Mouse (Mus musculus) liver, embryonic 14.5 days (tissue): Measurements from ENCODE around the gene Setd7. TPM values are rescaled to one million over a fixed set of nuclear protein-coding genes. Genes with fewer than 3 reads are reported as not detected.

Source experiments
- ATAC-seq: fragments of 200-750 bp; cut with Nextera tagmentation; 2 replicates; pipeline ENCODE4 v1.8.0; 2017; ENCODE audit warnings: moderate number of reproducible peaks, mild to moderate bottlenecking, moderate library complexity; ENCODE audit not compliant: insufficient read depth
- DNase-seq, 3 experiments: peaks; one replicate each; pipeline ENCODE4 v3.0.0-alpha.2; 2012 to 2013; ENCODE audit warnings: low read depth in 3 of 3, low spot score in 3 of 3
- H3K27ac ChIP-seq: fragments of 300-500 bp; sonication (generic); 2 replicates; pipeline ENCODE4 v1.5.1; 2014; ENCODE audit warnings: moderate library complexity, mild to moderate bottlenecking, control low read depth, inconsistent platforms
- H3K27me3 ChIP-seq: fragments of 300-500 bp; sonication (generic); 2 replicates; pipeline ENCODE4 v1.6.1; 2014; ENCODE audit warnings: mild to moderate bottlenecking, low read length, moderate library complexity; ENCODE audit not compliant: control insufficient read depth, insufficient read depth
- H3K36me3 ChIP-seq: fragments of 300-500 bp; sonication (generic); replicated peaks from 2 replicates; pipeline ENCODE4 v1.6.1; 2014; ENCODE audit warnings: low read depth; ENCODE audit not compliant: control insufficient read depth, insufficient read depth
- H3K4me1 ChIP-seq, 2 experiments: fragments of 200-500 bp in 1 of 2; fragments of 300-500 bp in 1 of 2; sonication (generic) in 1 of 2; replicated peaks; 2 replicates each; pipeline ENCODE4 v1.6.1; 2012 to 2014; ENCODE audit warnings: antibody characterized with exemption in 1 of 2, inconsistent platforms in 1 of 2, low read length in 1 of 2; ENCODE audit not compliant: control insufficient read depth in 2 of 2, insufficient read depth in 2 of 2
- H3K4me2 ChIP-seq: fragments of 300-500 bp; sonication (generic); 2 replicates; pipeline ENCODE4 v1.6.1; 2014; ENCODE audit warnings: low read depth, mild to moderate bottlenecking, control low read depth, moderate library complexity
- H3K4me3 ChIP-seq, 2 experiments: fragments of 200-500 bp in 1 of 2; fragments of 300-500 bp in 1 of 2; sonication (generic) in 1 of 2; 2 replicates each; pipeline ENCODE4 v1.5.1; 2012 to 2014; ENCODE audit warnings: low read depth in 2 of 2, low read length in 2 of 2, mild to moderate bottlenecking in 2 of 2, control low read depth in 1 of 2, inconsistent platforms in 1 of 2, moderate library complexity in 1 of 2; ENCODE audit not compliant: insufficient read depth in 1 of 2
- H3K9ac ChIP-seq: fragments of 300-500 bp; sonication (generic); replicated peaks from 2 replicates; pipeline ENCODE4 v1.6.1; 2014; ENCODE audit warnings: mild to moderate bottlenecking, control low read depth, moderate library complexity
- H3K9me3 ChIP-seq: fragments of 300-500 bp; sonication (generic); 2 replicates; pipeline ENCODE4 v1.6.1; 2016; ENCODE audit warnings: low read length, mixed read lengths; ENCODE audit not compliant: control insufficient read depth
- CTCF ChIP-seq: IDR thresholded peaks from 2 replicates; pipeline ENCODE4 v1.5.1; 2016; ENCODE audit warnings: antibody characterized with exemption, low read depth, control low read depth
- EP300 ChIP-seq: IDR thresholded peaks from 2 replicates; pipeline ENCODE4 v1.6.1; 2016; ENCODE audit warnings: antibody characterized with exemption, low read depth
- WGBS: fragments of 180-500 bp; shearing (Covaris S2); extraction: QIAGEN DNeasy Blood & Tissue Kit; methylation state at CpG from one replicate; pipeline ENCODE4 v1.1.7; 2014; ENCODE audit not compliant: insufficient replicate concordance; 5-methylcytosine and 5-hydroxymethylcytosine counted together
- polyA plus RNA-seq, 2 experiments: library from polyadenylated mRNA; depleted of rRNA in 1 of 2; stranded (reverse) in 1 of 2; unstranded in 1 of 2; fragments of >200 nt; fragmentation: Nextera tagmentation in 1 of 2; extraction: Ambion mirVana in 1 of 2; gene quantifications; 2 replicates each; pipeline versions ENCODE4 v1.2.1 to v1.2.3; 2012 to 2014

Setd7 gene
- polyA plus RNA-seq, 2 experiments: 1.0 to 1.8 TPM

DNA sequence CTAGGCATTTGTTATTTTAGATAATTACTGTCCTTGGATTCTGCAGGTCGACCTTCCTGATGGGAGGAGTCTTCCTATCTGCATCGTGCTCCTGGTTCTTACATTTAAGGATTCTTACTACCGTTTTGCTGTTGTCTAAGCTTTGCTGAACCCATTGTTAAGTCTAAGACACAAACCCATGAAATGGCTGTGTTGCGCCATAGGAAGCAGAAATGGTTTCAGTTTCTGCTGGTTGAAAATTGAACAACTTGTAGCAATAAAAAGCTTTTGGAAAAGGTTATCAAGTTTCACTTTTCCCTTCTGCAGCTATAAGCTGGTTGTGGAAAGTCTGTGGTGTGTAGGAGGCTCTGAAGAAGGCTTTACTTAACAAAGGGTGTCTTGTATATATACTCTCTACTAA lies 85.0 kb downstream of the Setd7 start:
- DNase-seq (no peak), ATAC-seq (no peak)
- TF ChIP-seq CTCF: no peak
- TF ChIP-seq EP300: no peak
- Histone ChIP-seq H3K27me3 (no peaks in the 10 kb centered on the region), H3K9me3 (no peaks in the 10 kb centered on the region), H3K4me2 (no peak overlapping the region), H3K9ac (no peak overlapping the region), H3K4me3 (no peak overlapping the region), H3K27ac (no peak overlapping the region), H3K4me1 (no peaks in the 10 kb centered on the region), H3K36me3 (peaks cover 30% of the 10 kb centered on the region)
- WGBS: 62% methylated on average over 4 of the region's 4 CpGs

DNA sequence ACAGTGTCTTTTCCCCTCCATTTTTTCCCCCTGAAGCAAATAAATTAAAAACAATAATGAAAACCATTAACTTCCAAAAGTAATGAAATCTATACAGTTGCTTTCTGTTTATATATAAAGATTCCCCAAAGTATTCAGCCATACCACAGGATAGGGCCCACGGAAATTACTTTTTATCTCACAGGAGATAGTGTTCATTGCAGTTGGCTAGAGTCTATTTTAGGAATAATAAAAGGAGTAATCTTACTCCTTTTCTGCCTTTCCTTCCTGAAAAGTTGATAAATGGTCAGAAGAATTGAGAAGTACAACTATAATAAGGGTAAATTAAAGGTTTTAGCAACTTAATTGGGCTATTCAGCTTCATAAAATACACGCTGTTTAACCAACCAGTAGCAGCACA lies 92.1 kb downstream of the Setd7 start:
- Histone ChIP-seq H3K9ac (no peak overlapping the region), H3K9me3 (no peaks in the 10 kb centered on the region), H3K36me3 (peaks cover 57% of the 10 kb centered on the region), H3K4me2 (no peak overlapping the region), H3K4me1 (no peaks in the 10 kb centered on the region), H3K27ac (no peak overlapping the region), H3K27me3 (no peaks in the 10 kb centered on the region), H3K4me3 (no peak overlapping the region)
- ATAC-seq: no peak
- TF ChIP-seq EP300: no peak
- no peak for TF ChIP-seq CTCF
- 62% methylated on average over 2 of the region's 2 CpGs for WGBS
- no peak for DNase-seq

Other genes starting within 250 kb of the Setd7 start
- 14.8 and 20.7 TPM in 2 replicates for gene Elf2, start 220.2 kb downstream of the Setd7 start, polyA plus RNA-seq (2012; rRNA removed)
- 14.7 and 18.9 TPM in 2 replicates for gene Elf2, start 220.2 kb downstream of the Setd7 start, polyA plus RNA-seq (2014; fragmentation: Nextera tagmentation; extraction: Ambion mirVana)
- gene Mgarp, start 164.1 kb downstream of the Setd7 start, polyA plus RNA-seq (2012; rRNA removed): 0.25 and 0.48 TPM in 2 replicates
- gene Mgarp, start 164.1 kb downstream of the Setd7 start, polyA plus RNA-seq (2014; fragmentation: Nextera tagmentation; extraction: Ambion mirVana): 0.85 and 1.00 TPM in 2 replicates
- 53.0 and 150 TPM in 2 replicates for gene Ndufc1, start 151.9 kb downstream of the Setd7 start, polyA plus RNA-seq (2012; rRNA removed)
- gene Ndufc1, start 151.9 kb downstream of the Setd7 start, polyA plus RNA-seq (2014; fragmentation: Nextera tagmentation; extraction: Ambion mirVana): 493 and 495 TPM in 2 replicates
- 7.3 and 12.9 TPM in 2 replicates for gene Naa15, start 145.7 kb downstream of the Setd7 start, polyA plus RNA-seq (2012; rRNA removed)
- gene Naa15, start 145.7 kb downstream of the Setd7 start, polyA plus RNA-seq (2014; fragmentation: Nextera tagmentation; extraction: Ambion mirVana): 13.3 and 17.3 TPM in 2 replicates
- gene Rab33b, start 77.0 kb downstream of the Setd7 start, polyA plus RNA-seq (2012; rRNA removed): 1.7 and 2.0 TPM in 2 replicates
- 3.6 TPM in 2 replicates for gene Rab33b, start 77.0 kb downstream of the Setd7 start, polyA plus RNA-seq (2014; fragmentation: Nextera tagmentation; extraction: Ambion mirVana)
- 2.8 and 3.6 TPM in 2 replicates for gene Mgst2, start 99.5 kb upstream of the Setd7 start, polyA plus RNA-seq (2012; rRNA removed)
- gene Mgst2, start 99.5 kb upstream of the Setd7 start, polyA plus RNA-seq (2014; fragmentation: Nextera tagmentation; extraction: Ambion mirVana): 19.0 and 20.8 TPM in 2 replicates